Mouse (Mus musculus) frontal cortex, postnatal 25 days (tissue): ENCODE measurements around the gene Tubb4b.

ENCODE experiments used
- DNase-seq, 2 experiments: peaks; one replicate each; pipeline ENCODE4 v3.0.0; 2022; ENCODE audit warnings: low spot score in 2 of 2

Tubb4b gene

DNA sequence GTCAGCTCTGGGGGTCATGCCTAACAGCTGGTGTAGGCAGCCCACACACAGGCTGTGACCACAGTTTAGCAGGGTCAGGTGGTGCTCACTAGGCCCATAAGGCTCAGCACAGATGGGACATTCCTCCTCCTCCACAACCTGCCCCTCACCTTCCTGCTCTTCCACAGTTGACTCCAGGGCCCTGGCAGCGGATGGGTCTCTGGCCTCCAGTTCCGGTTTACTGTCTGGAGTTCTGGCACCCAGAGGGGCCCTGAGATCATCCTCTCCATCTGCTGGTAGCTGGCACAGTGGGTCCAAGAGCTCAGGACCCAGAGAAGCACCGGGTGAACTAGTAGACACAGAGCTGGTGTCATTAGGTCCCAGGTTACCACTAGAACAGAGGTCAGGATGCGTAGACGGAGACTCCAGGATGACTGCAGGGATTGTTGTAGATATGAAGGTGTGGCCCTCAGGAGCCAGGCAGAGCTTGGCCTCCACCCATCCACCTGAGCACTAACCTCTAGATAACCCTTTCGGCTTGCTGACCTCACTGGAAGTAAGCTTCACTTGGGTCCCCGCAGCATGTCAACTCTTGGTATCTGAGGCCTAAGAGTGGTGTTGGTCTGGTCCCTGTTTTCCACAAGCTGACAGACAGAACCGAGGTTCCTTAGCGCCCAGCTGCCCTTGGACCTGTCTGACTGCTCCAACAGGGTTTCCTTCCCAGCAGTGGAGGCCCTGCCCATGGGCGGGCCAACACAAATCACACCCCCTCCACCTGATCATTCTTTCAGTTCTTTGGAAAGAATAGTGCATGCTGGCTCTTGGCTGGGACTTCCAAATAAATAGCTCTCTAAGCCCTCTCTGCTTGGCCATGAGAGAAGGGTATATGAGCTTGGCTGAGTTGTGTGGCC lies 21.9 kb upstream of the Tubb4b start, which contains the start of gene AL732309.1:
Gene AL732309.1, minus strand, starts transcription at position 681 of the 890 bp plus-strand sequence.
- no peak for DNase-seq

DNA sequence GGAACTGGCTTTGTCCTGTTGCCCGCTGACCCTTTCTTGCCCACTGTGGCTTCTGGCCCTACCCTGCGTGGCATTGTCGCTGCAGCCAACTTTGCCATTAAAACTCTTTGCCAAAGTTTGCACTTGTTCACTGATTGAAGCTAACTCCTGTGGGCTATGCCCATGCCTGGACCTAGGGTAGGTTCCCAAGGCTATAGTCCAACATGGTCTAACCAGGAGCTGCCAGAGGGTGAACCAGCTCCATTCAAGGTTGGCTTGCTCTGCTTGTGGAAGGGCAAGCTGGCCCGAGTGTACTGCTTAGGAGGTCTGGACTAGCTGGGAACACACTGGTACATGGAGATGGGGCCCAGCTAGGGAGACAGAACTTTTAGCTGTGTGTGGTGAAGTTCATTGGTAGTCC lies 19.6 kb upstream of the Tubb4b start:
- DNase-seq = no peak

DNA sequence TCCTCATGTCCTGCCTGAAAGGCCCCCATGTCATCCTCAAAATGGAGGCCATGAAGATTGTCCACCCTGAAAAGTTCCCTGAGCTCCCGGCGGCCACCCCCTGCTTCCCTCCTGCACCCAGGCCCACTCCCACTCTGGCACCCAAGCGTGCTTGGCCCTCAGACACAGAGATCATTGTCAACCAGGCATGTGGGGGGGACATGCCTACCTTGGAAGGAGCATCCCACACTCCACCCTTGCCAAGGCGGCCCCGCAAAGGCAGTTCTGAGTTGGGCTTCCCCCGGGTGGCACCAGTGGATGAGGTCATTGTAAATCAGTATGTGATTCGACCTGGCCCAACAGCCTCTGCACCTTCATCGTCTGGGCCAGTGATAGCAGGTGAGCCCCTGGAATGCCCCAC lies 18.8 kb upstream of the Tubb4b start:
- no peak for DNase-seq

DNA sequence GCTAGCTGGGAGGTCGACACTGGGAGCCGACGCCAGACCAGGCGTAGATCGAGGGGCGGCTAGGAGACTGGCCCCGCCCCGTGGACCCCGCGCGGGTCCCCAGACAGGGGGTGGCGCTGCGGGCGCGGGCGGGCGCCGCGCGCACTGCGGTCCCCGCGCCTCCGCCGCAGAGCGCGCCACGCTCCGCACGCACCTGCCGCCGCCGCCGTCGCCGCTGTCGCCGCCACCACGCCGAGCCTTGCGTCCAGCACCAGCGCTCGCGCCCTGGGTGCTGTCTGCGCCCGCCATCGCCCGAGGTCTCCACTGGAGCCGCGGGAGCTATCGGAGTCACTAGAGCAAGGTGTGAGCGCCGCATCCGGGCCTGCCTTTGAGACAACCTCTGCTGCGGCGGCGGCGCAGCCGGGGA lies 17.6 kb upstream of the Tubb4b start, which contains the start of the genes Rnf208 and Cysrt1:
Gene Rnf208, plus strand, starts transcription at position 155 of the 406 bp plus-strand sequence.
Gene Cysrt1, minus strand, starts transcription at position 352 of the 406 bp plus-strand sequence.
- peak in 1 of 2 experiments; percentile 36 for DNase-seq

DNA sequence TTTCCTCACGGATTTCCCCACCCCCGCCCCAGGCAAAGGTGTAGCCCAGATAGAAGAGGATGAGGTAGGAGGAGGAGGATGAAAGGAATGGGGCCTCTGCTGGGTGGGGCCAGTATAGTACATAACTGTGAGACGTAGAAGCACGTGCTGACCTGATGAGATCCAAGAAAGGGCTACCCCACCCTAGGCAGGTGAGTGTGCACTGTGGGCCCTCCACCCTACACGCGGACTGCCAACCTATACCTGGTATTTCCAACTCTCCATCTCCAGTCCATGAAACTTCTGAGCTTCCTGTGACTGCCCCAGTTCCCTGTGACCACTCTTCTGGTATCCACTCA lies 16.9 kb upstream of the Tubb4b start:
- no peak for DNase-seq

DNA sequence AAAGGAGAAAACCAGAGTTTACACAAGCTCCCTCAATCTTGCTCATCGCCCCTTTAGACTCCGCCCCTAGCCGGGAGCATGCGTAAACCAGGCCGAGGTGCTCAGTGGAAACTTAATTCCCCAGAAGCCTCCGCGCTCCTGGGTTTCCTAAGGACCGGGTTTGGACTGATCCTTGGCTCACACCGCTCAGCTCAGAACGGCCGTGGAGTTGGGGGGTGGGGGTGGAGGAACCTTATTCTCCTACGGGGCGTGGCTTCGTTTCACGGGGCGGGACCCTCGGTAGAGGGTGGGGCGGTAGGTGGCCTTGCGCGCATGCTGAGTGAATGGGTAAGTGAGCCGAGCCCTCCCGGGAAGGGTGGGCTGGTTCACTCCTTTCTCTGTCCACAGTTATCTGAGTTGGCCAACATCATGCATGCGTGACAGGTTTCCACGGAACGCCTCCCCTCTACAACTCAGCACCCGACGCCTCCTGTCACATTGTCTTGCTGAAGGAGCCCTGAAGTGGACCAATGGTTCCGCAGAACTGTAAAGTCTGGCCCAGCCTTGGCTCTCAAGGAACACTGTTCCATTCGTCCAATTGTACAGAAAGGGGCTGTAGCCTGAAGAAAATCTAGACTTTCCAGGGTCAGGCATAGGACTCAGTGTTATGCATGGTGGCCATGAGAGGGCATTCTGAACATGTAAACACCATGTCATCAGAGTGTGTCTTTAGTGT lies 16.4 kb upstream of the Tubb4b start:
- DNase-seq = peak; percentile 33 to 50

DNA sequence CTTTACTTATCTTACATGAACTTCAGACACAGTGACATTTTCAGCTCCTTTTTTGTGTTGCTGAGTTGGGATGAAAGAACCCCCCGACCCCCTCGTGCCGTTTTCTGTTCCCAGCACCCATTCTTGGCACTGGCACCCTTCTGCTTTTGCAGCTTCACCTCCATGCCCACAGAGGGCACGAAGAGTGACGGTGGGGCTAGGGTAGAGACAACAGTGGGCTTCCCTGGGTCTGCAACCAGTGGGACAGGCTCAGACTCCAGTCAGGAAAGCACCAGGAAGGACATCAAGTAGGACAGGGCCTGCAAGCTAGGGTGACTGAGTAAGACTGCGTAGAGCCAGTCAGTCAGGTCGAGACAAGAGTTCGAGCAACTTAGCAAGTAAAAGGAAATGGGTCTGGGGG lies 15.8 kb upstream of the Tubb4b start:
- no peak for DNase-seq

DNA sequence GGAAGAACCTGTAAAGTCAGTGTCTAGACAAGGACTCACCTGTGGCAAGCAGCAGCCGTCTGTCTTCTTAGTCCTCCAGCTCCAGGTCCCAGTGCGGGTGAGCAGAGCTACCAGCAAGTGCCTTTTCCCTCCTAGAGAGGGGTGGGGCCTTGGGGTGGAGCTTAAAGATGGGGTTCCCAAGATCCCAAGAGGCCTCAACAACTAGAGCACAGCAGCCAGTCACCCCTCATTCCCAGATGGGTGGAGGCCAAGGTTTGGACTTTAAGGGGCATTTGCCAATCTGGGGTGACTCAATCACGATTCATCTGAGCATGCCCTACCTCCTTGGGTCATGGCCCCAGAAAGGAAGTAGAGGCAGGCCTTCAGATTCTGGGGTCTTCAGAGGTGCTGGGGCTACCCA lies 15.3 kb upstream of the Tubb4b start:
- DNase-seq = no peak

DNA sequence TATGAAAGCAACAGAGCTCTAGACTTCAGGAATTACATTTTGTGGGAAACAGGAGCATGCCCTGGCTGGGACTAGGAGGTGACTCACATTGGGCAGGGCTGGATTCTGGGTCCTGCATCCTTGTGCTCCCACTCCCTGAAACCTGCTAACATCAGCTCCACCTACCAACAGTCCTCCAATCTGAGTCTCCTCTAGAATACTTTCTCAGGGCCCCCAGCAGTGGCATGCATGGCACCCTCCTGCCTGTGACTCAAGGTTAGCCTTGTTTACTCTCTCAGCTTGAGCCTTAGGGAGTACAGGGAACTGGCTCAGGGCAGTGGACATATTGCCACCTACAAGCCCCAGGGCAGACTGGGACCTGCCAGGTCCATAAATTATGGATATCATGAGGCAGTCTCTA lies 13.6 kb upstream of the Tubb4b start:
- no peak for DNase-seq

DNA sequence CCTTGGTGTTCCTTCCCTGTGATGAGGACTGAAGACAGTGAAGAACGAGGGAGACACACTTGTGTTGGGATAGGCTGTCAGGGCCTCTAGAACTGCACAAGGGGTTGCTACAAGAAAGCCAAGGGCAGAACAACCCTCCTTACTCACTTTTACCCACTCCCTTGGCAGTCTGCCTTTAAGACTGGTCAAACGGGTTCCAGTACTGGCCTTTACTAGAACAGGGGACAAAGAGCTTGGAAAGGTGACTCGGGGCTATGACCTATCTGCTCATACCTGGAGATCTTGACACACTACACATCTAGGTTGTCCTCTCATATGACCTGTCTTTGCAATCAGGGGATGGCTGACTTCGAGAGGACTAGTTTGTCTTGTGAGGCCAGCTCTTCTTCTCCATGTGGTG lies 13.0 kb upstream of the Tubb4b start:
- no peak for DNase-seq

DNA sequence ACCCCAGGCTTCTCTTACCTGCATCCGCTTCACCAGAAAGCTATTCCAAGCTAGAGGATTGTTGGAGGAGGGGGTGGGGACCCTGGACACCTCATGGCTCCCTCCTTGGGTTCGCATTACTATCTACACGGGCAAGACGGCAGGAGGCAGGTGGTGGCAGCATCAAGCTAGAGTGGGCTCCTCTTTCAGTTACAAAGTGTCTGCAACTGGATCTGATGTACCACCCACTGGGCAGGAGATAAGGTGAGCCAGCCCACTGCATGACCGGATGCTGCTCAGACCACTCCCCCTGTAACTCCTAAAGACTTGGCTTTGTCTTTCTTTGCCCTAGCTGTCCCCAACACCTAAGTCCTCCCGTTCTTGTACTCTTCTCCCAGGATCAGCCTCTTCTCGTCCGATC lies 12.1 kb upstream of the Tubb4b start, which contains the start of gene Rnf224:
Gene Rnf224, minus strand, starts transcription at position 174 of the 400 bp plus-strand sequence.
- DNase-seq = no peak

DNA sequence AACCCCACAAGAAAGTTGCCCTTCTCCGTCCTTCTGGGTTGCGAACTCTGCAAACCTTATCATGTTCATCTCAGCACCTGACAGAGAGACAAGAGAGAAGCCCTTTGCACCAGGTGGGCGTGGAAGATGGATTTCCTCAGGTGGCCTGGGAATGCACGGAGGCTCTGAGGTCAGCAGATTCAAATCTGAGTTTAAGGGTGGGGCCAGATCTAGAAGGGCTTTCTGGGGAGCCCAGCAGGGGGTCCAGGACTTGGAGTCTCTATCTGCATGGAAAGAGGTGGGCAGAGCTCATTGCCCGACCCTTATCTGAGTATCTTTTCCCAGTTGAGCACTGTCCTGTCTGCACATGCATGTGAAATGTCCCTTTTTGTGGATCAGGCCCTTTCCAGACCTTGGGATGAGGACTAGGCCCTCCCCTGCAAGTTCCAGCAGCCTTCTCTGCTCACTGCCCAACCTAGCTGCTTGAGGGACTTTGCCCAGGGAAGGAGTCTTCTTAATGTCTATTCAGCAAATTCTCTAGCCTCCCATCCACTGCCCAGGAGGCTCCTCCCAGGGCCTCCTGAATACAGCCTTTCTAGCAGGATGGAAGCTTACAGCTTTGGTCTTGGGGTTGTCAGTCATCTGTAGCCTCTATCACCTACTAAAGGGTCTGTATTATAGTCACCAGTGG lies 10.2 kb upstream of the Tubb4b start:
- DNase-seq = no peak

DNA sequence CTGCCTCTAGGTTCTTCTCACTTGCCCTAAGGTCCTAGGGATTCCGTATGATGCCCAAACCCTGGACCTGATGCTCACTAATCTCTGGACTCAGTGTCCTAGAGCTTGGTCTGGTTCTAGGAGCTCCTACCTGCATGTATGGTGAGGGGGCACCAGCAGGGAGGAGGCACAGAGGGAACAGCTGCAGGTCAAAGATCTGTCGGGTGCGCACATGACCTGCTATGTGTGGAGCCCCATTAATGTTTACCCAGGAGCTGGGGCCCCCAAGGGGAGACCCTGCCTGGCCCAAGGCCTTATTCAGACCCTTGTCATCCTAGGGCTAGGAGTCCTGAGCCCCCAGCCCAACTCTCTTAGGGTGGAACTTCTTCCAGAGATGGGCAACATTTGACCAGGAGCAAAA lies 9.5 kb upstream of the Tubb4b start, which contains the start of gene Slc34a3:
Gene Slc34a3, minus strand, starts transcription at position 315 of the 400 bp plus-strand sequence.
- no peak for DNase-seq

DNA sequence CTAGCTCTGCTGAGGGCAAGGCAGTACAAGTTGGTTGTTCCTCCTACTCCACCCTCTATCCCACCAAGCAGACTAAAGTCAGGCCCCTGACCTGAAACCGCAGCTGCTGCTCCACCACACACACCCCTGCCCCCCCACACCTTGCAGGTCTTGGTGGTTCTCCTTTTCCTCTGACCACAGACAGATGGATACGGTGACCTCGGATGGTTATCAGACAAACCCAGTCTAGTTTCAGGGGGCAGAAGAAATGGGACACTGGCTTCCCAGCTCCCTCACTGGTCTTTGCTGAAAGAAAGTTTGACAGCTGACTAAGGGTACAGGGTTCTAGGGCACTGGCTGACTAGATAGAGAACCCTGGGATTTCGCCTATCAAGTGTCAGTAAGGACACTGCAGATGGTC lies 8.9 kb upstream of the Tubb4b start:
- no peak for DNase-seq

DNA sequence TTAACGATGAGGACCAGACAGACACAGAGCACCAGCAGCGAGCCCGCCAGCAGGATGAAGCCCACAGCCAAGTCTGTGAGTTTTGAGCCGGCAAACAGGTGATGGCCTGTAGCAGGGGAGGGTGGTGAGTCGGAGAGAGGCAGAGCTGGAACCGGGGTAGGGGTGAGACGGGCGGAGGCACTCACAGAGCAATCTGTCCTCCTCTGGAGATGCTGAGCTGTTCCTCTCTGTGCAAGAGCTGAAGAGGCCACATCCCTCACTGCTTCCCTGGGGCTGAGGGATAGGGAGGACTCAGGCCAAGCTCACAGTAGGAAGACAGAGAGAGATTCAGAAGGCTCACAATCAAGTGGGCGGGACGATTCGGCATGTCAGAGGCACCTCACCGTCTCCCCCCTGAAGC lies 6.5 kb upstream of the Tubb4b start:
- DNase-seq = no peak

DNA sequence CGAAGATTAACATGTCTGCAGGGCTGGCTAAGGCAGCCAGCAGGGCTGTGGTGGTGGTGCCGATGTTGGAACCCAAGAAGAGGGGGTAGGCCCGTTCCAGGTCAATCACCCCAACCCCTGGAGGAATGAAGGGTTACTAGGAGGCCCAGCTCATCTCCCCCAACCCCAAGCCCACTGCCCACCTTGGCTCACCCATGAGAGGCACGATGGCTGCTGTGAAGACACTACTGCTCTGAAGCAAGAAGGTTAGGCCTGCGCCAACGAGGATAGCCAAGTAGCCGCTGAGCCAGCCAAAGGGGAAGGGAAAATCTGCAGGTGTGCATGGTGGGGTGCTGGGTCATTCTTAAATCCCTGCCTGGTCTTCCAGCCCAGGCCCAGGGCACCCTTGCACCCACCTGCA lies 6.1 kb upstream of the Tubb4b start:
- DNase-seq = no peak

DNA sequence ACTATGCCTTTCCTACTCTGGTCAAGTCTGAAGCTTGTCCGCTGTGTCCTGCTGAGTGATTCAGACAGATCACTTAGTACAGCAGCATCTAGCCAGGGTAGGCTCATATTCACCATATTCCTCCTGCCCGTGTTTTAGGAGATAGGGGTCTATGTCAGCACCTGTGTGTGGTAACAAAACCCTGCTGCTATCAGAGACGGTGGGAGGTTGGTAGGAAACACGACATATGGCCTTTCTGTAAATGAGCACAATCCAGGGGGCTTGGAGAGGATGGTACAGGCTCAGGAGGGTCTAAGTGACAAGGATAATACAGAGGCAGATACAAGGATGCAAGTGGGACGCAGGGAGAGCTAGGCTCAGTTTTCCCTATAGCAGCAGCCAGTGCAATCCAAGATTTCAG lies 5.1 kb upstream of the Tubb4b start:
- no peak for DNase-seq

DNA sequence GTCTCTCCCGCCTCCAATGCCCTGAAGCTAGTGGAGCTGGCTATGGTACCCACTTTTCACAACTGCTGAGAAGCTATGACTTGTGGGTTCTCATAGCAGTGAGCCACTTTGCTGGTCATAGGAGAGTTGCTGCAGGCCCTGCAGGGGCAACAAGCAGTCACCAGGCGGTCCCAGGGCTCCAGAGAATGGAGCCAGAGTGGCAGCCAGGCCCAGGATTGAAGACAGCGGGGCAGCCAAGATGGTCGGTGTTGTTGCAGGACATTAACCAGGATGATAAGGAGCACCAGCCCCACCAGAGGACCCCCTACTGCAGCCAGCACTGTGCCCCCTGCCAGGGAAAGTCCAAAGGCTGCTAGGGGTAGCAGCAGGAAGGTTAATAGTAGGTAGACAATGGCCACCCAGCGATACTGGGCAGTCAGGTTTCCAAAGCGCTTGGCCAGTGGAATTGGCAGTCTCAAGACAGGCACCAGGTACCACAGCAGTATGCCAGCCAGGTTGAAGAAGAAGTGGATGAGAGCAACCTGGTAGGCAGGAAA lies 4.6 kb upstream of the Tubb4b start:
- DNase-seq = no peak

DNA sequence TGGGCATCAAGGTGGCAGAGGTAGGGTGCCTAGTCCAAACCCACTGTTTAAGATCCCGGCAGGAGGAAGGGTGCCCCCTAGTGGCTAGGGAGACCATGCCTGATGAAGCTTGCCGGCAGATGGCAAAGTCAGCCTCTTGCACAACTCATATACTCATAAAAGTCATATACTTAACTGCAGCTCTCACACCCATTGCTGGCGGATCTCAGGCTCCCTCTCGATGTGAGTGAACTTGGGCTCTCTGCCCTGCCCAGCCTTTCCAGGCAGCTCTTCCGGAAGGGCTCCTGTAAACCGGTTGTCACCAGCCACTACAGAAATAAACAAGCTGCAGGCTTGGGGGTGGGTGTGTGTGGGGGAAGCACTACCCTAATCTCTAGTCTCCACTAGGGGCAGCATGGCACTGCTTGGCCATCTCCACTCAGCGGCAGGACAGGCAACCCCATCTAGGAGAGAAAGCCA lies 4.0 kb upstream of the Tubb4b start:
- peak; percentile 55 to 69 for DNase-seq

DNA sequence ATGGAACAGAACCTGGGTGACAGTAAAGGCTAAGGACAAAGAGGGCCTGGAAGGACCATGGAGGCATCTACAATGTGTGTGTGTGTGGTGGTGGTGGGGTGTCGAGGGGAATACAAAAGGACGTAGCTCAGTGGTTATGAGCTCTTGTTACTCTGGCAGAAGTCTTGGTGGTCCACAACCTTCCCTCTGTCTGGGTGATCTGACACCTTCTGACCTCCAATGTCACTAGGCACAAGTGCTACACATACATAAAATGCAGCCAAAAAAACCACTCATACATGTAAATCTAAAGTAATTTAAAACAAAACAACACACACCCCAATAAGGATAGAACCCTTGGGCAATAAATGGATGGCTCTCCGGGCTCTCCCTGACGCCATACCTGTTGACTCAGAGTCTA lies 2.9 kb upstream of the Tubb4b start:
- DNase-seq = no peak

DNA sequence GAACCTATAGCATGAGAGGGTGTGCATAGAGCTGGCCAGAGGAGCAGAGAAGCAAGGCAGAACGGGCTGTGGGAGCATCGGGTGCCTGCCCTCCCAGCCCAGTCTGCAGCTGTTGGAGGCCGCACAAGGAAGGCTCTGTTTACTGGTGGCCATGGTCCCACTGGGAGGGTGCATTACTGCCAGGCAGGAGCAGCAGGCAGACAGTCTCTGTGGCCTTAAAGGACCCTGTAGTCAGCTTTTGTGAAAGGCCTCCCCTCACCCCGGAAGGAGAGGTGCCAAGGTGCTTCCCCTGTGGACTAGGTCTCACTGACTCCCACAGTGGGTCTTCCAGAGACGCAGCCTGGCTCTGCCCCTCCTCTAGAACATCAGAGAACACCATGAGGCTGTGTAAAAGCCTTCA lies 2.4 kb upstream of the Tubb4b start:
- DNase-seq = no peak

DNA sequence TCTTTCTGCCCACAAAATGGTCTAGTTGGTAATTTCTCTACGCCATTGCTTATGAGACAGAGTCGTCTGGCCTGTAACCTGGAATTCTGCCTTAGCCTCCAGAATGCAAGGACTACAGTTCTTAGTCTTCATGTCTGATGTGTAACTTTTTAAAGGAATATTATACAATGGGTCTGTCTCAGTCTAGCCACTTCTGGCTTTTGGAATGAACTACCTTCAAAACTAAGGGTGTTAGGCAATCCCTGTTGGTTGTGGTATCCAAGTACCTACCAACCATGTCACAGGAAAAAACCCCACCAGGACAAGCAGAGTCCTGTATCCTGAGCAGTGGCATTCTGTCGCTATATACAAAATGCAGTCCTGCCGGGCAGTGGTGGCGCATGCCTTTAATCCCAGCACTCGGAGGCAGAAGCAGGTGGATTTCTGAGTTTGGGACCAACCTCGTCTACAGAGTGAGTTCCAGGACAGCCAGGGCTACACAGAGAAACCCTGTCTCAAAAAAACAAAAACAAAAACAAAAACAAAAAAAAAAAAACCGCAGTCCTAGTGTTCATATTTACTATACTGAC lies 1.4 kb upstream of the Tubb4b start:
- no peak for DNase-seq
